Mouse (Mus musculus): Measurements from ENCODE around the gene Lrrc8a. TPM values are rescaled to one million over a fixed set of nuclear protein-coding genes. Genes with fewer than 3 reads are reported as not detected.

Lrrc8a gene
- 38.4 and 49.8 TPM in 2 replicates for polyA plus RNA-seq (2012; rRNA removed; ENCODE audit: low replicate concordance)

GRCm38 (mm10) chr2:30237199-30237880 lies at the start of gene Lrrc8a:
Gene Lrrc8a (plus strand): TSS chr2:30237715.

GRCm38 (mm10) chr2:30205629-30206357 lies 31.7 kb upstream of the Lrrc8a start, which contains the start of gene Kyat1:
Gene Kyat1 (minus strand): TSS chr2:30205847.

DNA sequence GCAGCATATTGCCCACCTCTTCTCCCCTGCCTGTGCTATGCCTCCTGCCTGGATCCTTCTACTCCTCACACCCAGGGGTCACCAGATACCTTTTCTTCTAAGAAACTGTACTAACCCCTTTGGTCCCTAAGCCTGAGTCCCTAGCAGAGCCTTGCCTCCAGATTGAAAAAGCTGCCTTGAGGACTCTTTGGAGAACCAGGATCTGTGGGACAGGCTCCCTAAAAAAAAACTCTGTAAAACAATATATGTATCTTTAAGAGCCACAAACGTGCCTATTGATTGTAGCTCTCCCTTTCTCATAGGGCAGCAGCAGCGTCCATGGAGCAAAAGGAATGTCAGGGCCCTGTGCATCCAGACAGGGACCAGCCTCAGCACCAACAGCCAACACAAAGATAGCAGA lies 2.8 kb downstream of the Lrrc8a start, which contains the start of gene Gm28035:
Gene Gm28035, plus strand, starts transcription at position 301 of the 400 bp plus-strand sequence.

GRCm38 (mm10) chr2:30265767-30266253 lies 28.3 kb downstream of the Lrrc8a start, which contains the start of gene Phyhd1:
Gene Phyhd1 (plus strand): TSS chr2:30266203.

DNA sequence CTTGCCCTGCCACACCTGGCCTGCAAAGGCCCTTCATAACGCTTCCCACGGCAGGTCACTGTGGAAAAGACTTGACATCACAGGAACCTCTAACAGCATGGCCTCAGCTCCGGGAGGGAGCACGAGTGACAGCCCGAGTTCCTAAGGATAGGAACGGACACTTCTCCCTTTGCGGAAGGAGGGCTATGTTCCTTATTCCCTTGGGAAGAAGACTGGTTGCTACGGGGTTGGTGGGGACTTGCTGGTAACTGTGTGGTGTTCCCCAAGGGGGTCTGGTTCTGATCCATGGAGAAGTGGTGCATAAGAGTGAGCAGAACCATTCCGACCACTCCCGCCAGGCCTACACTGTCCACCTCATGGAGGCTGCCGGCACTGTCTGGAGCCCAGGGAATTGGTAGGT lies 43.2 kb downstream of the Lrrc8a start, which contains the start of gene Gm28038:
Gene Gm28038, plus strand, starts transcription at position 301 of the 400 bp plus-strand sequence.

DNA sequence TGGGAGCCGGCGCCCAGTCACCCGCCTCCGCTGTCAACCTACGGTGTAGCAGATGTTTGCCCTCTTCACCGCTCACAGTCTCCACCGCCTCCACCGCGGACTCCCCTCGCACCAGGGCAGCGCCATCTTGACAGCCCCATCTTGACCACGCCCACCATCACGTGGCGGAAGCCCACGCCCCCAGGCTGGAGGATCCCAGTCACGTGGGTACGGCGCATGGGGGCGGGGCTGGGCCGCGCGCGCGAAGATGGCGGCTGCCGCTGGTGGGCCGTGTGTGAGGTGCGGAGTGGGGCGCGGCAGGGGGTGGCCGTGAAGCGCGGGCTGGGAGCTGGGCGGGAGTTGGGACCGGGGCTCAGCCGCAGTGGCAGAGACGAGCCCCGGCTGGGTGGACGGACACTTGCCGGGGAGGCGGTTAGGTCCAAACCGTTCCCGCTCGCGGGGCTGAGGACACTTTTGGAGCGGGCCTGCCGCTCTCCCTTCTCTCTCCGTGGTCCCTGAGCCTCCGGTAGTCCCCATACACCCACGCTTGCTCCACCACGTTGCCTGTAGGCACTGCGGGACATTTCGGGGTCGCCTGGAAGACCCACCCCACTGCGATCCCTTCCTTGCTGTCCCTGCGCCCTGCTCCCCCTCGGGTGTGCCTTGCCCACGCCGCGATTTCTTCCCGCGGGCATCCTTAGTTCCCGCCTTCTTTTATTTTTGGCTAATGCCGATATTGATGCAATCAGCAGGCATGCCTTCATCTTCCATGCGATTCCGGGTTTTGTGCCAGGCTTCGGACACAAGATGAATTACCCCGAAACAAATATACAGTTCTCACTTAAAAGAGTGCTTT lies 48.9 kb downstream of the Lrrc8a start, which contains the start of the genes Dolk and Nup188:
Gene Dolk, minus strand, starts transcription at position 143 of the 835 bp plus-strand sequence.
Gene Nup188, plus strand, starts transcription at position 206 of the 835 bp plus-strand sequence.

Other genes with a start within 250 kb of the Lrrc8a start
- gene Wdr34, start 188.8 kb upstream of the Lrrc8a start, polyA plus RNA-seq (2012; rRNA removed; ENCODE audit: low replicate concordance), result 21.4 and 26.6 TPM in 2 replicates
- gene Set, start 180.3 kb upstream of the Lrrc8a start, polyA plus RNA-seq (2012; rRNA removed; ENCODE audit: low replicate concordance), result 35.8 and 65.2 TPM in 2 replicates
- 13.0 and 14.8 TPM in 2 replicates for gene Pkn3, start 160.0 kb upstream of the Lrrc8a start, polyA plus RNA-seq (2012; rRNA removed; ENCODE audit: low replicate concordance)
- 50.4 and 83.3 TPM in 2 replicates for gene Zdhhc12, start 144.1 kb upstream of the Lrrc8a start, polyA plus RNA-seq (2012; rRNA removed; ENCODE audit: low replicate concordance)
- gene Zer1, start 113.1 kb upstream of the Lrrc8a start, polyA plus RNA-seq (2012; rRNA removed; ENCODE audit: low replicate concordance), result 84.4 and 90.4 TPM in 2 replicates
- 77.1 and 93.1 TPM in 2 replicates for gene Tbc1d13, start 104.0 kb upstream of the Lrrc8a start, polyA plus RNA-seq (2012; rRNA removed; ENCODE audit: low replicate concordance)
- 66.0 and 114 TPM in 2 replicates for gene Endog, start 66.2 kb upstream of the Lrrc8a start, polyA plus RNA-seq (2012; rRNA removed; ENCODE audit: low replicate concordance)
- gene Spout1, start 59.3 kb upstream of the Lrrc8a start, polyA plus RNA-seq (2012; rRNA removed; ENCODE audit: low replicate concordance), result 24.1 and 29.7 TPM in 2 replicates
- 34.2 and 45.9 TPM in 2 replicates for gene Kyat1, start 31.9 kb upstream of the Lrrc8a start, polyA plus RNA-seq (2012; rRNA removed; ENCODE audit: low replicate concordance)
- 10.3 and 22.0 TPM in 2 replicates for gene Gm28035, start 2.9 kb downstream of the Lrrc8a start, polyA plus RNA-seq (2012; rRNA removed; ENCODE audit: low replicate concordance)
- 42.8 and 52.9 TPM in 2 replicates for gene Phyhd1, start 28.5 kb downstream of the Lrrc8a start, polyA plus RNA-seq (2012; rRNA removed; ENCODE audit: low replicate concordance)
- not detected in 2 replicates for gene Gm28038, start 43.3 kb downstream of the Lrrc8a start, polyA plus RNA-seq (2012; rRNA removed; ENCODE audit: low replicate concordance)
- 47.9 and 68.2 TPM in 2 replicates for gene Dolk, start 48.6 kb downstream of the Lrrc8a start, polyA plus RNA-seq (2012; rRNA removed; ENCODE audit: low replicate concordance)
- gene Nup188, start 48.7 kb downstream of the Lrrc8a start, polyA plus RNA-seq (2012; rRNA removed; ENCODE audit: low replicate concordance), result 36.3 and 44.6 TPM in 2 replicates
- 319 and 378 TPM in 2 replicates for gene Sh3glb2, start 121.6 kb downstream of the Lrrc8a start, polyA plus RNA-seq (2012; rRNA removed; ENCODE audit: low replicate concordance)
- gene Miga2, start 126.5 kb downstream of the Lrrc8a start, polyA plus RNA-seq (2012; rRNA removed; ENCODE audit: low replicate concordance), result 71.3 and 76.0 TPM in 2 replicates
- 78.6 and 80.0 TPM in 2 replicates for gene Dolpp1, start 154.5 kb downstream of the Lrrc8a start, polyA plus RNA-seq (2012; rRNA removed; ENCODE audit: low replicate concordance)
- gene Crat, start 178.1 kb downstream of the Lrrc8a start, polyA plus RNA-seq (2012; rRNA removed; ENCODE audit: low replicate concordance), result 417 and 816 TPM in 2 replicates
- 186 and 240 TPM in 2 replicates for gene Ptpa, start 178.3 kb downstream of the Lrrc8a start, polyA plus RNA-seq (2012; rRNA removed; ENCODE audit: low replicate concordance)
- gene Ier5l, start 236.5 kb downstream of the Lrrc8a start, polyA plus RNA-seq (2012; rRNA removed; ENCODE audit: low replicate concordance), result 12.1 and 44.0 TPM in 2 replicates

All from mammary gland, adult 2 months (tissue).